12 mouse cellular contexts compared by ENCODE assay signal in the genomic region with DNA sequence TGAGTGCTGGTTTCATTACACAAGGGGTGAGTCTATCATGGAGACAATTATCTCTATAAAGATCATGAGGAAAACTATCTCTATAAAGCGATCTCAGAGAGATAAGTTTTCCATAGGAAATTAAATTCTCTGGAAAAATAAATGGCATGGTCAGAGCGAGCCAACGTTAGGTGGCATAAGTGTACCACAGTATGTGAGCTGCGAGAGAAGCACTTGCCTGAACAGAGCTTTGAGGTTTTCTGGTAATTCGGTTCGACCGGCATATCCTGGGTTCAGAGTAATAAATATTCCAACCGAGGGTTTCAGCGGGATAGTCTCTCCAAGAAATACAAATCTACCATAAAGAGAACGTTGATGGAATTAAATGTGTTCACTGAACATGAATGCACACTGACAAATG.
DNase-seq lines count a peak whose midpoint lies in the region; ATAC-seq and TF ChIP-seq lines count a peak whose summit lies in the region.
"Had no signal": no experiment of that assay in that cellular context is flagged by ENCODE, and none has a peak within 500 bp of the region (broad histone marks: within the 10 kb centered on the region; RNA-seq: fewer than 3 reads in every experiment).

No protein-coding gene starts in this region.

- no peak for DNase-seq in kidney, adult 2 months
- no peak for DNase-seq in CH12.LX (ENCODE audit: extremely low read depth)
- peak; percentile 48 for DNase-seq in NIH3T3 (ENCODE audit: low read depth)
- no peak for DNase-seq in testis, postnatal 10 days (ENCODE audit: low spot score)
- no peak for DNase-seq in thymus, postnatal 14 days
- no peak for DNase-seq in gastrocnemius, postnatal 36 days
- DNase-seq: kidney, postnatal 10 days had no signal

- TF ChIP-seq POLR2A in kidney, adult 2 months (IDR thresholded peaks at IDR 0.05; ENCODE audit: low read depth, low read length): no peak
- TF ChIP-seq POLR2A in CH12.LX (IDR thresholded peaks at IDR 0.05; ENCODE audit: low read depth, low read length): no peak

- H3K9ac ChIP-seq in kidney, embryonic 15.5 days: no peak overlapping the region
- H3K9ac ChIP-seq in CH12.LX (ENCODE audit: insufficient read depth, low read depth): no peak overlapping the region
- no peak overlapping the region for H3K9ac ChIP-seq in forebrain, embryonic 16.5 days (replicated peaks; ENCODE audit: low read depth, low read length)
- H3K9ac ChIP-seq: heart, embryonic 15.5 days; neural tube, embryonic 12.5 days had no signal

- H3K4me3 ChIP-seq in kidney, adult 2 months (ENCODE audit: insufficient read depth, low read depth, low read length): no peak overlapping the region
- no peak overlapping the region for H3K4me3 ChIP-seq in kidney, embryonic 15.5 days (replicated peaks)
- H3K4me3 ChIP-seq in CH12.LX (replicated peaks in 1 of 3; ENCODE audit: low read depth in 2 of 3, low read length in 2 of 3, poor library complexity in 1 of 3): no peak overlapping the region
- H3K4me3 ChIP-seq in forebrain, embryonic 16.5 days (replicated peaks; ENCODE audit: low read length): no peak overlapping the region
- H3K4me3 ChIP-seq: heart, embryonic 15.5 days; limb, embryonic 10.5 days; neural tube, embryonic 12.5 days had no signal

- peak; percentile 30 for TF ChIP-seq RAD21 in CH12.LX (IDR thresholded peaks at IDR 0.05; ENCODE audit: low read depth, low read length)

- H3K4me1 ChIP-seq in kidney, adult 2 months (ENCODE audit: control insufficient read depth, insufficient read depth, low read length): no peaks in the 10 kb centered on the region
- no peaks in the 10 kb centered on the region for H3K4me1 ChIP-seq in kidney, embryonic 15.5 days
- no peaks in the 10 kb centered on the region for H3K4me1 ChIP-seq in CH12.LX (ENCODE audit: control insufficient read depth in 1 of 2, insufficient read depth in 2 of 2)
- H3K4me1 ChIP-seq in forebrain, embryonic 16.5 days (replicated peaks; ENCODE audit: control insufficient read depth, insufficient read depth, low read length): no peaks in the 10 kb centered on the region
- H3K4me1 ChIP-seq: heart, embryonic 15.5 days; limb, embryonic 10.5 days; neural tube, embryonic 12.5 days had no signal

- WGBS in kidney, adult 2 months: 64% methylated on average over 10 of the region's 10 CpGs
- WGBS in kidney, embryonic 15.5 days: 71% methylated on average over 10 of the region's 10 CpGs
- 59% methylated on average over 10 of the region's 10 CpGs for WGBS in forebrain, embryonic 16.5 days

- H3K36me3 ChIP-seq in kidney, adult 2 months (ENCODE audit: control insufficient read depth, insufficient read depth, low read length): no peaks in the 10 kb centered on the region
- no peaks in the 10 kb centered on the region for H3K36me3 ChIP-seq in kidney, embryonic 15.5 days
- no peaks in the 10 kb centered on the region for H3K36me3 ChIP-seq in CH12.LX (replicated peaks in 1 of 2; ENCODE audit: control insufficient read depth in 1 of 2, insufficient read depth in 1 of 2, low read length in 1 of 2)
- no peaks in the 10 kb centered on the region for H3K36me3 ChIP-seq in forebrain, embryonic 16.5 days (ENCODE audit: control insufficient read depth, insufficient read depth)
- H3K36me3 ChIP-seq: heart, embryonic 15.5 days; limb, embryonic 10.5 days; neural tube, embryonic 12.5 days had no signal

- intact Hi-C loops in gastrocnemius, postnatal 36 days (cut with DNase I): no loop called here

- H3K27ac ChIP-seq in kidney, adult 2 months (ENCODE audit: insufficient read depth, low read depth, low read length): no peak overlapping the region
- H3K27ac ChIP-seq in kidney, embryonic 15.5 days: no peak overlapping the region
- H3K27ac ChIP-seq in CH12.LX (ENCODE audit: insufficient read depth, low read depth): no peak overlapping the region
- no peak overlapping the region for H3K27ac ChIP-seq in forebrain, embryonic 16.5 days (ENCODE audit: low read length)
- H3K27ac ChIP-seq: heart, embryonic 15.5 days; limb, embryonic 10.5 days; neural tube, embryonic 12.5 days had no signal

- H3K9me3 ChIP-seq in kidney, embryonic 15.5 days (replicated peaks): no peaks in the 10 kb centered on the region
- no peaks in the 10 kb centered on the region for H3K9me3 ChIP-seq in CH12.LX (replicated peaks; ENCODE audit: low read length)
- no peaks in the 10 kb centered on the region for H3K9me3 ChIP-seq in forebrain, embryonic 16.5 days (ENCODE audit: control insufficient read depth, low read length)
- H3K9me3 ChIP-seq: heart, embryonic 15.5 days; limb, embryonic 10.5 days; neural tube, embryonic 12.5 days had no signal

- H3K79me2 ChIP-seq in CH12.LX (replicated peaks; ENCODE audit: control insufficient read depth, extremely low read depth, insufficient read depth, poor library complexity, severe bottlenecking): no peaks in the 10 kb centered on the region

- TF ChIP-seq CTCF in kidney, adult 2 months (conservative IDR thresholded peaks at IDR 0.05; ENCODE audit: insufficient read depth, insufficient read length, low read depth, low read length): 0 out of 2 replicates have a peak, but pooled peaks have one; percentile 31
- no peak for TF ChIP-seq CTCF in CH12.LX (conservative IDR thresholded peaks at IDR 0.05 in 1 of 2, IDR thresholded peaks at IDR 0.05 in 1 of 2; ENCODE audit: low read depth in 2 of 2, low read length in 2 of 2)

- no peak for TF ChIP-seq EP300 in CH12.LX (IDR thresholded peaks at IDR 0.05; ENCODE audit: low read length)

- in situ Hi-C loops in CH12.LX (cut with MboI; ENCODE audit: low pct_ligation_motif_present, low pct_unique_long_range_greater_than_20kb, low sequenced_read_pairs): no loop called here

- H3K27me3 ChIP-seq in kidney, adult 2 months (replicated peaks; ENCODE audit: control insufficient read depth, insufficient read depth, low read length): no peaks in the 10 kb centered on the region
- H3K27me3 ChIP-seq in kidney, embryonic 15.5 days: no peaks in the 10 kb centered on the region
- no peaks in the 10 kb centered on the region for H3K27me3 ChIP-seq in CH12.LX (replicated peaks)
- H3K27me3 ChIP-seq in forebrain, embryonic 16.5 days (replicated peaks; ENCODE audit: control insufficient read depth, insufficient read depth, low read length): no peaks in the 10 kb centered on the region
- H3K27me3 ChIP-seq: heart, embryonic 15.5 days; neural tube, embryonic 12.5 days had no signal

- H3K4me2 ChIP-seq in kidney, embryonic 15.5 days: no peak overlapping the region
- H3K4me2 ChIP-seq in CH12.LX (ENCODE audit: insufficient read depth, low read depth, poor library complexity, severe bottlenecking): no peak overlapping the region
- H3K4me2 ChIP-seq in forebrain, embryonic 16.5 days (ENCODE audit: low read length): no peak overlapping the region
- H3K4me2 ChIP-seq: heart, embryonic 15.5 days; neural tube, embryonic 12.5 days had no signal

- dilution Hi-C loops in CH12.LX (cut with MboI; ENCODE audit: extremely low pct_ligation_motif_present, extremely low pct_unique_long_range_greater_than_20kb, low sequenced_read_pairs): no loop called here

- no peak for ATAC-seq in kidney, embryonic 15.5 days (replicated peaks; ENCODE audit: low FRiP score)
- ATAC-seq in forebrain, embryonic 16.5 days: peak; percentile 64

TF ChIP-seq in CH12.LX, 34 proteins besides CTCF, POLR2A, EP300 and RAD21:
- TF ChIP-seq ZMIZ1 (IDR thresholded peaks at IDR 0.05; ENCODE audit: low read depth, low read length): no peak
- no peak for TF ChIP-seq UBTF (IDR thresholded peaks at IDR 0.05; ENCODE audit: low read depth, low read length)
- no peak for TF ChIP-seq JUND (conservative IDR thresholded peaks at IDR 0.05; ENCODE audit: low read depth, low read length)
- no peak for TF ChIP-seq MEF2A (IDR thresholded peaks at IDR 0.05; ENCODE audit: borderline replicate concordance, low read depth, low read length)
- no peak for TF ChIP-seq TBP (conservative IDR thresholded peaks at IDR 0.05; ENCODE audit: low read depth, low read length)
- no peak for TF ChIP-seq MAFK (IDR thresholded peaks at IDR 0.05; ENCODE audit: insufficient replicate concordance, low read length)
- no peak for TF ChIP-seq SIN3A (IDR thresholded peaks at IDR 0.05; ENCODE audit: low read length)
- TF ChIP-seq RCOR1 (conservative IDR thresholded peaks at IDR 0.05; ENCODE audit: low read depth, low read length): no peak
